Mouse (Mus musculus): Measurements from ENCODE around the gene Insig1.

The Insig1 gene

DNA sequence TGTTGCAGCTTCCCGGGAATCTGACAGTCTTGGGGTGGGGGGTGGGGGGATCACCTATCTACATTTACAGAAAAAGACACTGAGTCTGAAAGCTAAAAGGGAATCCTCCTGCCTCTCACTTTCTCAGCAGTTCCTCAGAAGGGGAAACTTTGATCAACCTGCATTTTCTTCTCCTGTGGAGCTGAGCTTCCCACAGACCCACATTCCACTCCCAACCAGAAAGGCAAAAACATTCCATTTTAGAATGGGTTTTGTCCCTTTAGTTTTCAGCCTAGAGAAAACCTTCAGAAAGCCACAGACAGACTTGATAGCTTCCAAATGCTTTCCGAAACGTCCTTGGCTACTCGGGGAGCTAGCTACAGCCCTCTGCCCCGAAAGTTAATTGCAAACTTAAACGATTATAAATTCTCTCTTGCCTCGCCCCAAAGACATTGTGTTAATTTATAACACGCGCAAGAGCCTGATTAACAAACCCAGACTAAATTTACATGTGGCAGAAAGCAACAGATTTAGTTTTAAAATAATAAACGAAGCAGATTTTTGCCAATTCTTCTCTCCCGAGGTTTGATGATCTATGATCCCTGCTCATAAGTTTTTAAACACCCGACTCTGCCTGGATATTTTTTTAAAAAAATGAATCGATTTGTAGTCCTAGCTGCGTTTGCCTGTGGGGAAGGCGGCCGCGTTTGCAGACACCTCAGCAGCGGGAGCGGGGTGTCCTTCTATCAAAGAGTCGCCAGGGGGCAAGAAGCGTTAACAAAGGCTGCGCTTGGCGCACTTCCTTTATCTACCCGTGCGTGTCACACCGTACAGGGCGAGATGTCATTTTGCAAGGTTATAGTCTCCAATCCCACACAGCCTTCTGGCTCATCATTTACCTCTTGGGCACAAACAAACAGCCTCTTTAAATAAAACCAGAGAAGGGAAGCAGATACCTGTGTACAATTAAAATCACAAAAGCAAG lies 51.6 kb downstream of the Insig1 start:
- peak; percentile 52 for DNase-seq

DNA sequence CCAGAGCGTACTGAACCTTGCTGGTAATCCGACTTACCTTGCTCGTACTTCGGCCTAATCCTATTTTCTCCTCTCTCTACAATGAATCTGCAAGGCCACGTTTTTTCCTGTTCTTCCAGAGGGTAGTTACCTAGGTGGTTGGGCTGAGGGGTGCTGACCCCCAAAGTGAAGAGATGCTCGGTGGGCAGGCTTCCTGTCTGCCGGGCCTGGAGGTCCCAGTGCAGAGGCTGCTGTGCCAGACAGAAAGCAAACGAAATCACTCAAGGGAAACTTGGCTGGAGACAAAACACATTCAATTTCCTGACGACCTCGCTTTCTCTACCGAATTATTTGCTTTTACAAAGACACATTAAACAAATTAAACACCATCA lies 52.3 kb downstream of the Insig1 start:
- no peak for DNase-seq

DNA sequence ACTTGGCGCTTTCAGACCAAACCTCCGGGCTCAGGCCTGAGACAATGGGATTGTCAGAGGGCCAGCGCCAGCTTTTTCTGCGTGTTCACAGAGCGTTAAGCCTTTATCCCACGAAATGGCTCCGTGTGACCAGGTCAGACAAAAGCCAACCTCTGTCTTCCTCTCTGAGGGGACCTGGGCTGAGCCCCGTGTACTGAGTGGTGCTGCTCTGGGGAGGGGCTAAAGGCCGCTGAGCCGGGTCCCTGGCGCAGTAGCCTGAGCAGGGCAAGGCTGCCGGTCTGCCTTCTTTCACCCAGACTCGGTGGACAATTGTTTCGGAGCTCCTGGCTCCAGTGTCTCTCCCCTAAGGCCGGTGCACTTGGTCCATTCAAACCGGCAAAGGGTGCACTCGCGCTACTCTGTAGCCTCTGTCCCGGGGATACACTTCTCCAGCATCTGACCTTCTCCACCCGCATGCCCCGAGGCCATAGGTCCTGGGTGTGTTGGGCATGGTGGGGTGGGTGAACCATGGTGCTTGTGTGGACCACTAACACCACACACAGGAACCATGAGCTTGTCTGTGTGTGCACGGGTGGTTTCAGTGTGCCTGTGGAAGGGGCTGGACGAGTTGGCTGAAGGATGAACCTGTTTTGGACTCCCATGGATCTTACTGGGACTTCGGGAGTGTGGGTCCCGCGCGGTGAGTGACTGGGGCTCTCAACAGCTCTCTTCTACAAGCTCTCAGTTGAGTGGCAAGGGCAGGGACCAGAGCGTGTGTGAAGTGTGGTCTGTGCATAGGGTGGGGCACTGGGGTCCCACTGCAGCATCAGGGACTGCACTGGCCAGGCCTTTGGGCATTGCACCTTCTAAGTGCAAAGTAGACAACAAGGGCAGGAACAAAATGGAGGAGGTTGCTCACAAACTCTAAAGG lies 53.4 kb downstream of the Insig1 start:
- no peak for DNase-seq

Measured in liver (tissue).